Comparison of ENCODE assay signal across 23 mouse cellular contexts in the genomic region with DNA sequence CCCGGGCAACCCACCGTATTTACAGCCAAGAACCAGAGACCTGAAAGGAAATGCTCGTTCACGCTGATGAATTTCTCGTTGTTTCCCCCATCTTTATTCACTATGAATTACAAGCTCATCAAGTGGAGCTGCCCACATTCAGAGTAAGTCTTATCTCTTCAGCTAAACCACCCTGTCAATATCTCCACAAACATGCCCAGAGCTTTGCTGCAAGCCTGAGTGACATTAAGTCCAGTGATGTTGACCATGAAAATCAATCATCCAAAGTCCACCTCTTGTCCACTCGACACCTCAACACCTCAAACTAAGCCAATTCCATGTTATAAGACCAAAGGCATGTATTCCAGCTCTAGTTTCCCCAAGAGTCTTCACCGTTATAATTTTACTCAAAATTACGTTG.
"Had no signal": no experiment of that assay in that cellular context is flagged by ENCODE, and none has a peak within 500 bp of the region (broad histone marks: within the 10 kb centered on the region; RNA-seq: fewer than 3 reads in every experiment).

No protein-coding gene starts in this region.

- H3K36me3 ChIP-seq: heart, embryonic 10.5 days; heart, embryonic 12.5 days; hindbrain, embryonic 10.5 days; hindbrain, embryonic 13.5 days; hindbrain, embryonic 15.5 days; limb, embryonic 10.5 days; limb, embryonic 12.5 days had no signal

- H3K4me2 ChIP-seq: heart, embryonic 12.5 days; hindbrain, embryonic 13.5 days; hindbrain, embryonic 15.5 days; limb, embryonic 12.5 days had no signal

- H3K4me3 ChIP-seq: gastrocnemius, adult 2 months; heart, embryonic 10.5 days; heart, embryonic 12.5 days; hindbrain, embryonic 10.5 days; hindbrain, embryonic 13.5 days; hindbrain, embryonic 15.5 days; layer of hippocampus, adult 2 months; left cerebral cortex, adult 2 months; limb, embryonic 10.5 days; limb, embryonic 12.5 days had no signal

- H3K4me1 ChIP-seq: heart, embryonic 10.5 days; heart, embryonic 12.5 days; hindbrain, embryonic 10.5 days; hindbrain, embryonic 13.5 days; hindbrain, embryonic 15.5 days; limb, embryonic 10.5 days; limb, embryonic 12.5 days had no signal

- H3K27me3 ChIP-seq: heart, embryonic 12.5 days; hindbrain, embryonic 13.5 days; hindbrain, embryonic 15.5 days; limb, embryonic 12.5 days had no signal

- H3K27ac ChIP-seq: gastrocnemius, adult 2 months; heart, embryonic 10.5 days; hindbrain, embryonic 10.5 days; hindbrain, embryonic 13.5 days; hindbrain, embryonic 15.5 days; hindbrain, postnatal 0 days; layer of hippocampus, adult 2 months; left cerebral cortex, adult 2 months; limb, embryonic 10.5 days; limb, embryonic 12.5 days had no signal

- H3K9ac ChIP-seq: forebrain, postnatal 0 days; heart, embryonic 12.5 days; hindbrain, embryonic 13.5 days; hindbrain, embryonic 15.5 days; limb, embryonic 12.5 days had no signal

- ATAC-seq: forebrain, postnatal 0 days; hindbrain, postnatal 0 days; intestine, embryonic 16.5 days had no signal

- H3K9me3 ChIP-seq: heart, embryonic 10.5 days; heart, embryonic 12.5 days; hindbrain, embryonic 10.5 days; hindbrain, embryonic 13.5 days; hindbrain, embryonic 15.5 days; limb, embryonic 10.5 days; limb, embryonic 12.5 days had no signal

- DNase-seq: forebrain, postnatal 0 days; gastrocnemius, adult 2 months; gastrocnemius, postnatal 10 days; gastrocnemius, postnatal 25 days; heart, adult 18-20 months; heart, postnatal 10 days; heart, postnatal 4 days; kidney, adult 18-20 months; kidney, adult 8-10 months; kidney, postnatal 10 days; kidney, postnatal 25 days; kidney, postnatal 4 days had no signal
